Comparison of ENCODE assay signal across 8 mouse cellular contexts in genomic region chr2:28699361-28700335, GRCm38 (mm10). TPM values are rescaled to one million over a fixed set of nuclear protein-coding genes. Genes with fewer than 3 reads are reported as not detected.
DNase-seq lines count a peak whose midpoint lies in the region; ATAC-seq and TF ChIP-seq lines count a peak whose summit lies in the region.

TSS of gene Spaca9 (minus strand) at chr2:28699727.
TSS of gene Ak8 (plus strand) at chr2:28700164.

- WGBS in lung, embryonic 16.5 days = under 1% methylated on average over 53 of the region's 53 CpGs

- no peaks in the 10 kb centered on the region for H3K9me3 ChIP-seq in ES-E14 (ENCODE audit: control insufficient read depth, insufficient read depth, low read depth, low read length)
- H3K9me3 ChIP-seq in lung, embryonic 16.5 days (ENCODE audit: control insufficient read depth, low read length) = no peaks in the 10 kb centered on the region

- H3K4me2 ChIP-seq in lung, embryonic 16.5 days (ENCODE audit: low read depth, low read length) = peak within 1 kb of the TSS; percentile 93

- H3K27me3 ChIP-seq in lung, embryonic 16.5 days (ENCODE audit: control insufficient read depth, insufficient read depth, low read depth, low read length) = no peaks in the 10 kb centered on the region

- H3K27ac ChIP-seq in ES-E14 (ENCODE audit: insufficient read depth, low read depth, low read length, poor library complexity, severe bottlenecking) = no peak within 1 kb of the TSS
- peak within 1 kb of the TSS; percentile 78 for H3K27ac ChIP-seq in lung, embryonic 16.5 days (ENCODE audit: low read length)

- in situ Hi-C loops in ES-E14 (cut with MboI; ENCODE audit: low sequenced_read_pairs in 2 of 2, unreplicated experiment in 2 of 2) = no loop called here

- peak within 1 kb of the TSS; percentile 73 to 93 for H3K4me3 ChIP-seq in ES-E14 (ENCODE audit: insufficient read depth in 1 of 2, low read depth in 1 of 2, low read length in 2 of 2, poor library complexity in 1 of 2, severe bottlenecking in 1 of 2)
- H3K4me3 ChIP-seq in lung, embryonic 16.5 days (ENCODE audit: low read length) = peak within 1 kb of the TSS; percentile 73

- H3K36me3 ChIP-seq in ES-E14 (ENCODE audit: control insufficient read depth, insufficient read depth, low read length, poor library complexity, severe bottlenecking) = no peaks in the 10 kb centered on the region
- H3K36me3 ChIP-seq in lung, embryonic 16.5 days (ENCODE audit: control insufficient read depth, insufficient read depth, low read length) = no peaks in the 10 kb centered on the region

- DNase-seq in ES-E14 (ENCODE audit: low read depth, low spot score) = peak; percentile 69
- peak; percentile 58 for DNase-seq in cerebellum, adult 11-12 months
- peak; percentile 87 for DNase-seq in forelimb bud, embryonic 11.5 days (ENCODE audit: low read depth, low spot score)
- DNase-seq in layer of hippocampus, adult 9-11 months = peak; percentile 77
- peak; percentile 64 for DNase-seq in ovary, postnatal 10 days (ENCODE audit: low spot score)
- DNase-seq in thymus, postnatal 14 days = peak; percentile 26

- peaks cover 0 to 3% of the 10 kb centered on the region in 2 experiments; a peak in 1 of 4 replicates for H3K4me1 ChIP-seq in ES-E14 (ENCODE audit: control insufficient read depth in 2 of 2, insufficient read depth in 2 of 2, low read length in 2 of 2, poor library complexity in 1 of 2)
- H3K4me1 ChIP-seq in lung, embryonic 16.5 days (replicated peaks; ENCODE audit: control insufficient read depth, insufficient read depth, low read length) = peaks cover 4% of the 10 kb centered on the region

- ATAC-seq in hematopoietic stem cell, adult 5-6 weeks (replicated peaks in 1 of 2; ENCODE audit: insufficient read depth in 1 of 2, low FRiP score in 2 of 2, low TSS enrichment in 1 of 2, low read depth in 1 of 2, poor library complexity in 2 of 2, severe bottlenecking in 2 of 2) = peak; percentile 15 to 59; a peak in 2 of 4 replicates
- ATAC-seq in lung, embryonic 16.5 days (ENCODE audit: low read depth) = peak; percentile 90

- peak within 1 kb of the TSS; percentile 77 for H3K9ac ChIP-seq in ES-E14 (ENCODE audit: insufficient read depth, low read depth, low read length, poor library complexity, severe bottlenecking)
- peak within 1 kb of the TSS; percentile 79 for H3K9ac ChIP-seq in lung, embryonic 16.5 days (ENCODE audit: low read length)

TF ChIP-seq in ES-E14, 5 proteins besides CTCF, POLR2A, EP300 and RAD21:
- TF ChIP-seq HCFC1 (IDR thresholded peaks at IDR 0.05; ENCODE audit: borderline replicate concordance, insufficient read depth, low read length) (peak; percentile 83), ZNF384 (IDR thresholded peaks at IDR 0.05; ENCODE audit: low read depth, low read length) (no peak), CHD2 (IDR thresholded peaks at IDR 0.05; ENCODE audit: low read depth, low read length) (no peak)
TF ChIP-seq in ES-E14: peak in this region for 1.

RNA-seq across cellular contexts. Expression of gene Spaca9, which starts in this region (rescaled TPM):
- total RNA-seq in ES-E14 (2012; rRNA removed) = not detected in 2 replicates
- 1.4 and 3.1 TPM in 2 replicates for total RNA-seq in hematopoietic stem cell, adult 5-6 weeks (2017)
- 6.5 and 9.6 TPM in 2 replicates for polyA plus RNA-seq in lung, embryonic 16.5 days (2015; fragmentation: Nextera tagmentation; extraction: Ambion mirVana)

RNA-seq across cellular contexts. Expression of gene Ak8, which starts in this region (rescaled TPM):
- 0.26 and 0.49 TPM in 2 replicates for total RNA-seq in ES-E14 (2012; rRNA removed)
- 0.15 and 0.38 TPM in 2 replicates for total RNA-seq in hematopoietic stem cell, adult 5-6 weeks (2017)
- 4.2 and 4.7 TPM in 2 replicates for polyA plus RNA-seq in lung, embryonic 16.5 days (2015; fragmentation: Nextera tagmentation; extraction: Ambion mirVana)

Comparison
In these comparisons a context has a peak if more than half of its experiments do, and no peak if none do; other contexts are left out.
1. Peak in DNase-seq, H3K4me3 ChIP-seq and H3K9ac ChIP-seq in ES-E14; RNA of the genes that start here not detected or under 1 TPM.
2. DNase-seq: peak in every context shown above with its lines; median percentile 87 in forelimb bud, embryonic 11.5 days; 77 in layer of hippocampus, adult 9-11 months; 69 in ES-E14; 64 in ovary, postnatal 10 days; 58 in cerebellum, adult 11-12 months; 26 in thymus, postnatal 14 days.